Mouse (Mus musculus) heart, embryonic 14.5 days (tissue): ENCODE measurements around the gene Sept11. TPM values are rescaled to one million over a fixed set of nuclear protein-coding genes. Genes with fewer than 3 reads are reported as not detected.

Source experiments
- ATAC-seq: fragments of 200-750 bp; cut with Nextera tagmentation; 2 replicates; pipeline ENCODE4 v1.8.0; 2017; ENCODE audit warnings: low read depth, moderate TSS enrichment; ENCODE audit not compliant: insufficient number of reproducible peaks, insufficient read depth, low FRiP score
- H3K27ac ChIP-seq, 2 experiments: fragments of 200-500 bp in 1 of 2; fragments of 300-500 bp in 1 of 2; sonication (generic) in 1 of 2; replicated peaks in 1 of 2; 2 replicates each; pipeline ENCODE4 v1.5.1; 2012 to 2014; ENCODE audit warnings: low read depth in 2 of 2, low read length in 2 of 2, control low read depth in 1 of 2, mild to moderate bottlenecking in 1 of 2, mixed read lengths in 1 of 2; ENCODE audit not compliant: control insufficient read depth in 1 of 2, insufficient read depth in 1 of 2
- H3K27me3 ChIP-seq: fragments of 300-500 bp; sonication (generic); 2 replicates; pipeline ENCODE4 v1.6.1; 2014; ENCODE audit warnings: mild to moderate bottlenecking, low read length, control low read depth; ENCODE audit not compliant: control insufficient read depth, insufficient read depth
- H3K36me3 ChIP-seq: fragments of 300-500 bp; sonication (generic); 2 replicates; pipeline ENCODE4 v1.6.1; 2014; ENCODE audit warnings: mild to moderate bottlenecking, control low read depth, low read length, mixed read lengths; ENCODE audit not compliant: control insufficient read depth, insufficient read depth
- H3K4me1 ChIP-seq, 2 experiments: fragments of 200-500 bp in 1 of 2; fragments of 300-500 bp in 1 of 2; sonication (generic) in 1 of 2; 2 replicates each; pipeline ENCODE4 v1.6.1; 2012 to 2014; ENCODE audit warnings: low read length in 2 of 2, control low read depth in 1 of 2, mixed read lengths in 1 of 2; ENCODE audit not compliant: control insufficient read depth in 2 of 2, insufficient read depth in 2 of 2
- H3K4me2 ChIP-seq: fragments of 300-500 bp; sonication (generic); 2 replicates; pipeline ENCODE4 v1.6.1; 2014; ENCODE audit warnings: mild to moderate bottlenecking, low read length
- H3K4me3 ChIP-seq, 2 experiments: fragments of 200-500 bp in 1 of 2; fragments of 300-500 bp in 1 of 2; sonication (generic) in 1 of 2; 2 replicates each; pipeline ENCODE4 v1.5.1; 2012 to 2014; ENCODE audit warnings: low read length in 2 of 2, mild to moderate bottlenecking in 2 of 2, control low read depth in 1 of 2, low read depth in 1 of 2, moderate library complexity in 1 of 2; ENCODE audit not compliant: control insufficient read depth in 1 of 2, insufficient read depth in 1 of 2
- H3K9ac ChIP-seq: fragments of 300-500 bp; sonication (generic); 2 replicates; pipeline ENCODE4 v1.6.1; 2014; ENCODE audit warnings: mild to moderate bottlenecking, low read length
- H3K9me3 ChIP-seq: fragments of 300-500 bp; sonication (generic); 2 replicates; pipeline ENCODE4 v1.6.1; 2016; ENCODE audit warnings: low read length, control low read depth; ENCODE audit not compliant: control insufficient read depth
- WGBS: fragments of 180-500 bp; shearing (Covaris S2); extraction: QIAGEN DNeasy Blood & Tissue Kit; methylation state at CpG from one replicate; pipeline ENCODE4 v1.1.7; 2014; 5-methylcytosine and 5-hydroxymethylcytosine counted together
- polyA plus RNA-seq: library from polyadenylated mRNA; unstranded; fragments of >200 nt; fragmentation: Nextera tagmentation; extraction: Ambion mirVana; gene quantifications from 2 replicates; pipeline ENCODE4 v1.2.1, GENCODE M21; 2014

Gene Sept11
- polyA plus RNA-seq, 1 experiment from 2014 or later = 83.8 TPM

DNA sequence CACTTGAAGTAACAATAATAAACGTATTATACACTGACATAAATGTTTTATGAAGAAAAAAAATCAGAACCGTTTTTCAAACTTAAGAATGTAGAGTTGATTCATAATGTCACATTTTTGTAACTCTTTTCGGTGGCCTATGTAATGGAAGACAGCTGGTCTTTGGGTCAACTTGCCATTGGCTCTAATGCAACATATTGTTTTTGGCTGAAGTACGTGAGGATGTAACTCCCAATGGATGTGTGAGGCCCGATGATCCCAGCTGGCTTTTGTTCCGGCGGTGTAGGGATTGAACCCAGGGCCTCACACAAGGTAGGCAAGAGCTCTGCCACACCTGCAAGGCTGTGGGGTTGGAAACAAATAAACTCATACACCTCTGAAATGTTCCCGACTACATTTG, 28.4 kb downstream of the Sept11 start:
- no peak overlapping the region for H3K27ac ChIP-seq
- H3K9ac ChIP-seq = no peak overlapping the region
- peaks cover 18 to 23% of the 10 kb centered on the region in 2 experiments for H3K4me1 ChIP-seq
- 84% methylated on average over 8 of the region's 8 CpGs for WGBS
- no peaks in the 10 kb centered on the region for H3K27me3 ChIP-seq
- H3K9me3 ChIP-seq = no peaks in the 10 kb centered on the region
- no peaks in the 10 kb centered on the region for H3K36me3 ChIP-seq
- H3K4me3 ChIP-seq = no peak overlapping the region
- no peak for ATAC-seq
- no peak overlapping the region for H3K4me2 ChIP-seq

DNA sequence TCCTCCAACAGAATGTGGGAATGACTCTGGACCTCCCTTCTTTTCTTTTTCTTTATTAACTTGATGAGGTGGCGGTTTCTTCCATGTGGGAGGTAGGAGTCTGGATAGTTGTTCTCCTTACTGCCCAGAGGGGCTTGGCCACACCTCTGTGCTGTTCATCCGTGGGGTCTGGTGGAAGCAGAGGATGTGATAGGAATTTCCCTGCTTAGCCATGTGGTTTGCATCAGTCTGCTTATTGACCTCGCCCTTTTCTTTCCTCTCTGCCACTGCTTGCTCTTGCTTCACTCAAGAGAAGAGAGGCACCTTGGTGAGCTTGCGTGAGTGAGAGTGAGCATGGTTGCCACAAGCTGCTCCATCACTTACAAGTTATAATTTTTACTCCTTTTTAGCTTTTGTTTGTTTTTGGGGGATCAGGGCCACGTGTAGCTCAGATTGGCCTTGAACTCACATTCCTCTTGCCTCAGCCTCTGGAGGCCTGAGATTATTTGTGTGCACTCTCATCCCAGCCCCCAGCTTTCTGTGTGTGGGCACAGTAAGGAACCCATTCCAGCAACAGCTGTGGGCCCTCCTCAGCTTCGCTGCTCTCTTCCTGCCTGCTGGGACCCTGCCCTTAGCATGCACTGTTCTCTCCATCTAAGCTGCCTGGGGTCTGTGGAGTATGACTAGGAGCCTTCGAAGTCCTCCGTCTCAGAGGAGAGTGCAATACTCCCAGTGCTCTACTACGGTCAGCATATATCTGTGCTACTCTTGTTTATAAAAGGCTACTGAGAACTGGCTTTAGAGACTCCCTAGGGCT, 31.0 kb downstream of the Sept11 start:
- WGBS = 52% methylated on average over 9 of the region's 9 CpGs
- peak; percentile 45; the same call in 1 of the 2 replicates for ATAC-seq
- H3K4me1 ChIP-seq = peaks cover 35 to 42% of the 10 kb centered on the region in 2 experiments

DNA sequence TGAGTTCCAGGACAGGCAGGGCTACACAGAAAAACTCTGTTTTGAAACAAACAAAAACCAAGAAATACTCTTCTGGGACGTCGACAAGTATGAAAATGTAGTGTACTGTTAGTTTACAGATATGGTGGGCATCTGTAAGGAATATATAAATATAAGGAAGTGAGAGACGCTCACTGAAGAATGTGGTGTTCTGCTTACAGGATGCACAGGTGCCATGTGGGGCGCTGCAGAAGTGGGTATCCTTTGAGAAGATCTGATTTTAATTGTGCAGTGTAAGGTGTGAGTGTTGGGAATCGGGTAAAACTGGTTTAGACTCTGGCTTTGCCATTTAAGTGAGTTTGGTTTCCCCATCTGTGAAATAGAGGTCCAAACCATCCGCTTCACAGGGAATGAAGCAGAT, 32.1 kb downstream of the Sept11 start:
- Histone ChIP-seq H3K4me1 (peaks cover 42 to 53% of the 10 kb centered on the region in 2 experiments), H3K27ac (no peak overlapping the region), H3K4me2 (no peak overlapping the region), H3K36me3 (no peaks in the 10 kb centered on the region), H3K27me3 (no peaks in the 10 kb centered on the region), H3K4me3 (no peak overlapping the region), H3K9ac (no peak overlapping the region), H3K9me3 (no peaks in the 10 kb centered on the region)
- no peak for ATAC-seq
- WGBS = 87% methylated on average over 6 of the region's 6 CpGs

More for the DNA sequence above, 31.0 kb downstream of the Sept11 start:
- no peaks in the 10 kb centered on the region for H3K36me3 ChIP-seq
- H3K9ac ChIP-seq = no peak overlapping the region
- no peak overlapping the region for H3K4me3 ChIP-seq
- no peaks in the 10 kb centered on the region for H3K27me3 ChIP-seq
- peak overlapping the region; percentile 21 to 31; a peak in 2 of 4 replicates for H3K27ac ChIP-seq
- no peaks in the 10 kb centered on the region for H3K9me3 ChIP-seq
- no peak overlapping the region for H3K4me2 ChIP-seq

DNA sequence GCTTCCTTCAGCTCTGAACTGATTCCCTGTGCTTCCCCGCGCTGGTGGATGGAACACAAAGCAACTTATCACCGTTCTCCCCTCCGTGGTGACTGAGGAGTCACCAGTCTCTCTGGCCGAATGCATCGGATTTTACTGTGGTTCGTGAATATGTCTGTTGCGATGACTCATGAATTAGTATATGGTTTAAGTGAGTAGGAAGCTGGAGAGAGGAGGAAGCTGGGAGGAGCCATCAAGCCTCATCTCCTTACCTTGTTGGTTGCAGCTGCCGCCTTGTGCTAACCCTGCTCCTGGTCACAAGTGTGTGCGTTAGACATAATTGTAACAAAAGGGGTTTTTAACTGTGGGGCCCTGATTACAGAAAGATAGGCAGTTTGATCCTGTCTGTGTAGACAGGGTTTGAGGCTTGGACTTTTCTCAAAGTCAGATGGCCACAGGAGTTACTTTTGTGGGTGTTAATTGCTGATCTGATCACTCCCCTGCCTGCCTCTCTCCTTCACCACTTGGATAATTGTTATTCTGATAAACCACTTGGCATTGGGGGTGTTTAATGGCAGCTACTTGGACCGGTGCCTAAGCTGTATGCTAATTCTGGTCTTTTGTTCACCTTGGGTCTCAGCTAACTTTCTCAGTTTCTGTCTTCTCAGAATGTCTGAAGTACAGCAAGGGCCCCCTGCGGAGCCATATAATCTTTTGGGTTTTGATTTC, 33.1 kb downstream of the Sept11 start:
- WGBS = 39% methylated on average over 12 of the region's 12 CpGs
- H3K9me3 ChIP-seq = no peaks in the 10 kb centered on the region
- H3K27me3 ChIP-seq = no peaks in the 10 kb centered on the region
- no peaks in the 10 kb centered on the region for H3K36me3 ChIP-seq
- H3K27ac ChIP-seq = peak overlapping the region in 1 of 2 experiments; percentile 47; a peak in 2 of 4 replicates
- H3K4me3 ChIP-seq = no peak overlapping the region
- H3K9ac ChIP-seq = 0 out of 2 replicates have a peak overlapping the region, but pooled peaks have one; percentile 40
- ATAC-seq = no peak
- peak overlapping the region; percentile 7; the same call in 1 of the 2 replicates for H3K4me2 ChIP-seq
- peaks cover 47 to 63% of the 10 kb centered on the region in 2 experiments for H3K4me1 ChIP-seq

DNA sequence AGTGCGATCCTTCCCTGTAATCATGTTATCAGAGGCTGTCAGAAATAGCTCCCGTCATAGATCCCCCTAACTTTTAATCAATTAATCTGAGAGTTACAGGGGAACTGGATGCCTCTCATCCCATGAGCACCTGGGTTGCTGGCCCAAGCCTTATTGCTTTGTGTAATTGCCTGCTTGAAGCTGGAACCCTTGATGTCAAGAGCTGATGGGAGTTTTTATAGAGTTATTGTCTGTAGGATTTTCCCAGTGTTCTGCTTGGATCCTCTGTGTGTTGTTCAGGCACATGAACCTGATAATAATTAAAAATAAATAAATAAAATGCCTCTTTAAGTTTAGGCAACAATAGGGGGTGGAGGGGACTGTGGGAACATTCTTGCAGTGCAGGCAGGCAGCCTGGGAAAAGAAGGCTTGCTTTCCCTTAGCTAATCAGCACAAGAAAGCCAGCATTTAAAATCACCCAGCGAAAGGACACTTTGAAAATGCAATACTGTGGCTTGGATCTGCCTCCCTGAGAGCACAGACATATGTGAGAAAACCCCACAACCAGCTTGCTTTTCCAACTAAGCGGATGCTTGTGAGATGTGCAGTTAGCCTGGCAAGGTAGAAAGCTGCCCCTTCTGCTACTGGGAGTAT, 33.8 kb downstream of the Sept11 start:
- Histone ChIP-seq H3K4me2 (peak overlapping the region; percentile 7), H3K27me3 (no peaks in the 10 kb centered on the region), H3K27ac (peak overlapping the region in 1 of 2 experiments; percentile 47; a peak in 2 of 4 replicates), H3K4me1 (peaks cover 51 to 70% of the 10 kb centered on the region in 2 experiments), H3K9me3 (no peaks in the 10 kb centered on the region), H3K9ac (peak overlapping the region; percentile 40; the same call in 1 of the 2 replicates), H3K36me3 (no peaks in the 10 kb centered on the region), H3K4me3 (no peak overlapping the region)
- no peak for ATAC-seq
- WGBS = 44% methylated on average over 4 of the region's 4 CpGs

DNA sequence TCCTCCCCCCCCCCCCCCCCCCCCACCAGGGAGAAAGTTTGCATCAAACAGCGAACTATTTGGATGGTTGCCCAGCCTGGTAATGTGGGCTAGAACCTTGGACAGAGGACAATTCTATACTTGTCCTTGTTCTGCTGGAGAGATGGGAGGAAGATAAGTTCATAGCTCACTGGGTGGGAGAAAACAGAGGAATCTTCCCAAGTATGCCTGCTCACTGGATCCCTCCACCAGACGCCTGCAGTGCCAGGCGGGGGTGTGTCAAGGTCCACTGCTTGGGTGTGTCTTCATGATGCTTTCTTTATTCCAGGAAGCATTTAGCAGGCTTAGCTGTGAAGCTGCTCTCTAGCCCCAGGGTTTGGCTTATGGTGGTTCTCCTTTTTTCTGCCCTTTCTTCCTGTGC, 34.5 kb downstream of the Sept11 start:
- ATAC-seq = no peak
- 8% methylated on average over 3 of the region's 3 CpGs for WGBS
- Histone ChIP-seq H3K27ac (0 out of 4 replicates have a peak overlapping the region, but pooled peaks of 1 of the 2 experiments have one; percentile 0), H3K9ac (peak overlapping the region; percentile 6; the same call in 1 of the 2 replicates), H3K36me3 (no peaks in the 10 kb centered on the region), H3K27me3 (no peaks in the 10 kb centered on the region), H3K9me3 (no peaks in the 10 kb centered on the region), H3K4me1 (peaks cover 53 to 77% of the 10 kb centered on the region in 2 experiments), H3K4me2 (peak overlapping the region; percentile 16), H3K4me3 (no peak overlapping the region)

DNA sequence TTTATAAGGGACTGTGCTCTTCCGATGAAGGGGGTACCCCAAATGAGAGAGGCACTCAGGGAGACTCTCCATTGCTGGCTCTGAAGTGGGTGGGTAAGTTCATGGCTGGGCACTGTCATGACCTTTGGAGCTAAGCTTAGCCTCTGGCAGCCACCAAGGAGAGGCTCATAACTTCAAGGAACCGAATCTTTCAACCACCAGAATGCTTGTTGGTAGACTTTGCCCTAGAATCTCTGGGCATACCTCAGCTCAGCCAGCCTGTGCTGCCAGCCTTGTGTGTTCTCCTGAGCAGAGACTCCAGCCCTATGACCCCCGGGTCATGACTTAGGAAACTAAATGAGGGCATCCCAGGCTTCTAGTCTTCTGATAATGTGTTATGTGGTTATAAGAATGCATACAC, 35.5 kb downstream of the Sept11 start:
- no peaks in the 10 kb centered on the region for H3K36me3 ChIP-seq
- H3K27ac ChIP-seq = no peak overlapping the region

More for the DNA sequence above, 35.5 kb downstream of the Sept11 start:
- Histone ChIP-seq H3K27me3 (no peaks in the 10 kb centered on the region), H3K4me3 (no peak overlapping the region), H3K9me3 (no peaks in the 10 kb centered on the region), H3K4me2 (no peak overlapping the region), H3K9ac (no peak overlapping the region), H3K4me1 (peaks cover 56 to 86% of the 10 kb centered on the region in 2 experiments)
- ATAC-seq = no peak
- 83% methylated on average over 3 of the region's 3 CpGs for WGBS
